Mouse (Mus musculus) adrenal gland, postnatal 14 days (tissue): ENCODE measurements around the gene Hspa1l. TPM values are rescaled to one million over a fixed set of nuclear protein-coding genes. Genes with fewer than 3 reads are reported as not detected.

Source experiments
- DNase-seq: peaks from one replicate; pipeline ENCODE4 v3.0.0; 2021; ENCODE audit warnings: mixed read lengths
- total RNA-seq: library from RNA; stranded (reverse); gene quantifications from 2 replicates; pipeline ENCODE4 v1.2.3, GENCODE M21; 2021

Hspa1l gene
- total RNA-seq, 1 experiment from 2014 or later, result 0.37 TPM

DNA sequence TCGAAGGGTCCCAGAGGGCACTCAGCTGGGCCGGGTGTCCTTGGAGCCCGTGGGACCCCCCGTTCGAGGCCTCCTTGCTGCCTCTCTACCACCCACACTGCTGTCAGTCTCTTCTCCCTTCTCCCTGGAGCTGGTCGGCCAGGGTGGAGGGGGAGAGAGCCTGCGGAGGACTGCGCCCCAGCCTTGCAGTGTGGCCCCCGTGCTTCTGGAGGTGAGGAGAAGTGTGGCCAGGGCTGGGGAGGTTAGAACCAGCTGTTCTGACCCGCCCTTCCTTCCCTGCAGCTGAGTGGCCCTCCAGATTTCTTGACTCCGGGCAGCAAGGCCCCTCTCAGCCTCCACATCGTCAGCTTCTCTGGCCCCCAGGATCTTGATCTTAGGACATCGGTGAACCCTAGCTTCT lies 51.8 kb downstream of the Hspa1l start:
- DNase-seq, result no peak

GRCm38 (mm10) chr17:35024691-35025488 lies 52.4 kb downstream of the Hspa1l start:
- DNase-seq, result peak; percentile 51

DNA sequence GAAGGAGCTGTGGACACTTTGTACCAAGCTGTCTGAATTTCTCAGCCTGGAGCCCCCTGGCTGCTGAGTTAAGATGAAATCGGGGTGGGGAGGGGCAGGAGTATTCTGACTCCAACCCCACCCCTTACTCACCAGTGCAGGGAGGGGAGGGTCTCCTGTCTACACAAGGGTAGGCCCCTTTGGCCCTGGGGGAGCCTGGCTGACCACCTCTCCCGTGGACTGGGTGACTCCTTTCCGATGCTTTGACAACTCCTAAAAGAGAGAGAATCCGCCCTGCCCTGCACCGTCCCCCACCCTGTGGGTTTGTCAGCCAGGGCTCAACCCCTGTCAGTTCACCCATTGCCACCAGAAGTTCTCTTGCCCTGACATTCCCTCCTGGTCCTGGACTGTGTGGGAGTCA lies 53.7 kb downstream of the Hspa1l start:
- no peak for DNase-seq

DNA sequence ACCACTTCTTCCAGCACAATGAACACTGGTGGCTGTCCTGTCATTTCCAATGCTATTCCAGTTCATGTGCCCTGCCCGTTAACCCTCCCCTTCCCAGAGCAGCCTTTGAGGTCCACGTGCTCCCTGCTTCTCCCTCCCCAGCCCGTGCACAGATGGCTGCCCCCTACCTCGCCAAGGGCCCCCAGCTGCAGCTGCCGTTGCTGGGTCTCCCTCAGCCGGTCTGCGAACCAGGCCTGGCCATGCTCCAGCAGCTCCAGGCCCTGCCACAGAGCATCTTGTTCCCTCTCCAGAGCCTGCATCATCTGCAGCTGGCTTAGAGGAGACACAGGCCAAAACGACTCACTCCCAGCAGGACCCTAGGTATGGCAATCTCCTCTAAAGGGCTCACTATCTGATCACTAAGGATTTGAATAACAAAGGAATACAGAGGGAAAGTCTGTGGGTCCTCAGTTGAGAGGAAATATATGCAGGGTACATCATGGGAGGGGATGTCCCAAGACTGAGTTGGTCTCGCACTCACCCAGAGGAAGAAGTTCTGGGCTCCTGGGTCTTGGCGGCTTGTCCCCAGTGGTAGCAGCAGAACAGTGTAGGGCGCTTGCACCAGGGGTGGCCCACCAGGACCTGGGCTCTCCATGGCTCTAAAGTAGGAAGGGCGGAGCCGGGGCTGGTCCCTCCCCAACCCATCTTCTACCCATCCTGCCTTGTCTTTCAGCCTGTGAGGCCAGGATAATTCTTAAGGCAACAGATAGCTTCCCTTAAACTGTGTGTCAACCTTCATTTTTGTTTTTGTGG lies 55.0 kb downstream of the Hspa1l start, which contains the start of gene Sapcd1:
TSS of gene Sapcd1 (minus strand) at position 740 of the 792 bp plus-strand sequence.
- no peak for DNase-seq

- no peak for DNase-seq
Measured at GRCm38 (mm10) chr17:35028315-35028714, 55.8 kb downstream of the Hspa1l start.

Other genes starting within 250 kb of the Hspa1l start
- gene C4b, start 228.8 kb upstream of the Hspa1l start, total RNA-seq, result 110 and 152 TPM in 2 replicates
- gene Cyp21a1, start 168.1 kb upstream of the Hspa1l start, total RNA-seq, result 3,653 and 3,825 TPM in 2 replicates
- gene Stk19, start 135.8 kb upstream of the Hspa1l start, total RNA-seq, result 38.0 and 38.6 TPM in 2 replicates
- gene Dxo, start 135.7 kb upstream of the Hspa1l start, total RNA-seq, result 65.0 and 65.5 TPM in 2 replicates
- 55.0 and 60.0 TPM in 2 replicates for gene Skiv2l, start 122.5 kb upstream of the Hspa1l start, total RNA-seq
- 54.4 and 58.4 TPM in 2 replicates for gene Nelfe, start 122.3 kb upstream of the Hspa1l start, total RNA-seq
- gene Cfb, start 110.2 kb upstream of the Hspa1l start, total RNA-seq, result 36.2 and 180 TPM in 2 replicates
- 13.8 and 15.2 TPM in 2 replicates for gene Zbtb12, start 93.2 kb upstream of the Hspa1l start, total RNA-seq
- not detected in 2 replicates for gene Gm20547, start 90.7 kb upstream of the Hspa1l start, total RNA-seq
- gene C2, start 74.4 kb upstream of the Hspa1l start, total RNA-seq, result 43.2 and 54.5 TPM in 2 replicates
- 112 and 134 TPM in 2 replicates for gene Ehmt2, start 74.2 kb upstream of the Hspa1l start, total RNA-seq
- 1.5 and 1.7 TPM in 2 replicates for gene Slc44a4, start 58.2 kb upstream of the Hspa1l start, total RNA-seq
- gene Neu1, start 41.5 kb upstream of the Hspa1l start, total RNA-seq, result 19.3 and 25.2 TPM in 2 replicates
- gene Hspa1b, start 13.5 kb upstream of the Hspa1l start, total RNA-seq, result 29.6 and 90.6 TPM in 2 replicates
- gene Gm20481, start 2.8 kb upstream of the Hspa1l start, total RNA-seq, result not detected in 2 replicates
- 12.7 and 38.7 TPM in 2 replicates for gene Hspa1a, start 547 bp upstream of the Hspa1l start, total RNA-seq
- gene Lsm2, start 9.2 kb downstream of the Hspa1l start, total RNA-seq, result 39.4 and 44.2 TPM in 2 replicates
- gene Vars, start 28.3 kb downstream of the Hspa1l start, total RNA-seq, result 55.3 and 71.7 TPM in 2 replicates
- 0.85 and 1.2 TPM in 2 replicates for gene Vwa7, start 43.9 kb downstream of the Hspa1l start, total RNA-seq
- gene Sapcd1, start 55.3 kb downstream of the Hspa1l start, total RNA-seq, result 1.3 and 1.7 TPM in 2 replicates
- gene Msh5, start 74.0 kb downstream of the Hspa1l start, total RNA-seq, result 1.8 and 3.6 TPM in 2 replicates
- gene Clic1, start 77.3 kb downstream of the Hspa1l start, total RNA-seq, result 83.0 and 109 TPM in 2 replicates
- gene Ddah2, start 86.3 kb downstream of the Hspa1l start, total RNA-seq, result 24.2 and 30.6 TPM in 2 replicates
- not detected in 2 replicates for gene Ly6g6c, start 92.7 kb downstream of the Hspa1l start, total RNA-seq
- 0.26 and 0.71 TPM in 2 replicates for gene Mpig6b, start 93.5 kb downstream of the Hspa1l start, total RNA-seq
- not detected in 2 replicates for gene Ly6g6e, start 104.2 kb downstream of the Hspa1l start, total RNA-seq
- gene Ly6g6d, start 105.4 kb downstream of the Hspa1l start, total RNA-seq, result 1.1 and 1.7 TPM in 2 replicates
- gene Ly6g6f, start 112.9 kb downstream of the Hspa1l start, total RNA-seq, result not detected in 2 replicates
- gene Abhd16a, start 116.6 kb downstream of the Hspa1l start, total RNA-seq, result 69.7 and 76.3 TPM in 2 replicates
- gene Ly6g5c, start 135.6 kb downstream of the Hspa1l start, total RNA-seq, result not detected in 2 replicates
- 0.33 and 1.1 TPM in 2 replicates for gene Ly6g5b, start 142.7 kb downstream of the Hspa1l start, total RNA-seq
- gene Gpank1, start 148.8 kb downstream of the Hspa1l start, total RNA-seq, result 11.3 and 12.3 TPM in 2 replicates
- gene Csnk2b, start 149.3 kb downstream of the Hspa1l start, total RNA-seq, result 210 and 214 TPM in 2 replicates
- 23.6 and 24.8 TPM in 2 replicates for gene D17H6S53E, start 153.7 kb downstream of the Hspa1l start, total RNA-seq
- 3.3 and 35.6 TPM in 2 replicates for gene Apom, start 159.3 kb downstream of the Hspa1l start, total RNA-seq
- gene Bag6, start 162.5 kb downstream of the Hspa1l start, total RNA-seq, result 357 and 375 TPM in 2 replicates
- gene Prrc2a, start 192.2 kb downstream of the Hspa1l start, total RNA-seq, result 246 and 247 TPM in 2 replicates
- gene Aif1, start 203.4 kb downstream of the Hspa1l start, total RNA-seq, result 3.3 and 5.6 TPM in 2 replicates
- gene Lst1, start 215.7 kb downstream of the Hspa1l start, total RNA-seq, result 5.6 and 11.9 TPM in 2 replicates
- 4.3 and 35.6 TPM in 2 replicates for gene Ltb, start 221.7 kb downstream of the Hspa1l start, total RNA-seq
- gene Tnf, start 229.3 kb downstream of the Hspa1l start, total RNA-seq, result 0.33 and 1.4 TPM in 2 replicates
- 0.33 and 2.7 TPM in 2 replicates for gene Lta, start 232.6 kb downstream of the Hspa1l start, total RNA-seq
- gene Gm16181, start 248.1 kb downstream of the Hspa1l start, total RNA-seq, result 0.67 TPM in 1 of 2 replicates, not detected in the other